Mouse (Mus musculus): ENCODE data around the gene Tmem252. TPM values are rescaled to one million over a fixed set of nuclear protein-coding genes. Genes with fewer than 3 reads are reported as not detected.

Tmem252 gene
- polyA plus RNA-seq, 1 experiment = 4.8 TPM

DNA sequence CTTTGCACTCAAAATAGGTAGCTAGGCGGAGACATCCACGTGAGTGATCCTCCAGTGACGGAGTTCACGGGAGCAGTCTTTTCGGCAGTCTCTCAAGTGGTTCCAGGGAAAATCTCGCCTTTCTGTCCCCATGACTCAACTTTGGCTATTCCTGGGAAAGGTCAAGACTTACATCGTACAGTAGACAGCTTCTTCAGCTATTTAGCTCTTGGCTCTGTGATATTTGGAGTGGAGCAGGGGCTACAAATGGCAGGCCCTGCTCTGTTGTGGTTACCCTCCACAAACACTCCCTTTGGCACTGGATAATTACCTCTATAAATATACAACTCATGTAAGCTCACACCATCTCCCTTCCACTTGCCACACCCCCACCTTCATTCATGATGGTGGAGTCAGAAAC, 2.6 kb downstream of the Tmem252 start:
- TF ChIP-seq POLR2A (IDR thresholded peaks at IDR 0.05; ENCODE audit: low read depth, low read length) (no peak), CTCF (IDR thresholded peaks at IDR 0.05; ENCODE audit: extremely low read depth, insufficient read length, insufficient replicate concordance, low read depth, low read length) (no peak)
- peaks cover 26% of the 10 kb centered on the region; the same call in 1 of the 2 replicates for H3K4me1 ChIP-seq (ENCODE audit: control insufficient read depth, insufficient read depth, insufficient read length, low read length)
- H3K27me3 ChIP-seq (ENCODE audit: control insufficient read depth, insufficient read depth, low read length) = no peaks in the 10 kb centered on the region
- H3K36me3 ChIP-seq (ENCODE audit: control insufficient read depth, insufficient read depth, low read length) = peaks cover 1% of the 10 kb centered on the region; the same call in 1 of the 2 replicates
- no peak overlapping the region for H3K27ac ChIP-seq (ENCODE audit: insufficient read depth, low read depth, low read length)
- WGBS = 79% methylated on average over 7 of the region's 7 CpGs
- H3K4me3 ChIP-seq (ENCODE audit: low read depth, low read length) = no peak overlapping the region

DNA sequence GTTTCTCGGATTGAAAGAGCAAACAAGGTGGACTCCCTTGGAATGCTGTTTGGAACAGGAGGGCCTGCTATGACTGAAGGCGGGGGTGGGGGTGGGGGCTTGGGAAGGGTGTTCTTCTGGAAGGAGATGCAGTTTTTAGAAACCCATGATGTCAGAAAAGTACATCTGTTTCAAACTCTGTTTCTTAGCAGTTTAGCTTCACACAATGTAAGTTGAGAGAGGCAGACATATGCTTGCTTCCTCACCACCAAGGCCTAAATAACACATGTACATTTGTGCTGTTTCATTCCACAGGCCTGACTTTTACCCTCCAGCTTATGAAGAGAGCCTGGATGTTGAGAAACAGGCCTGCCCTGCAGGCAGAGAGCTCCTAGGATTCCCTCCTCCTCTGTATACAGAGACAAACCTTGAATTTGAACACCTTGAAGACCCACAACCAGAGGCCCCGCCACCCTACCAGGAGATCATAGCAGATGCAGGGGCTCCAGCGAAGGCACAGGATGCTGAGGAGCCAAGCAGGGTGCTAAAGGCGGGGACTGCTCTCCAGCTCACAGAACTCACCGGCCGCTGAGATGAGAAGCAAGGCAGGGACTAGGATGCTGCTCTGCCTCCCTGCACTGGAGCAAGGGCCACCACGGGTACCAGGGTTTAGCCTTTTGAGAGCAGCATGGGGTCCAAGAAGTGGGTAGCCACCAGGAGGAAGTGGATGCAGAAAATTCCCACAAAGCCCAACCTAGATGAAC, 3.6 kb downstream of the Tmem252 start:
- Histone ChIP-seq H3K27ac (ENCODE audit: insufficient read depth, low read depth, low read length) (no peak overlapping the region), H3K4me1 (ENCODE audit: control insufficient read depth, insufficient read depth, insufficient read length, low read length) (peaks cover 30% of the 10 kb centered on the region; the same call in 1 of the 2 replicates), H3K4me3 (ENCODE audit: low read depth, low read length) (no peak overlapping the region), H3K36me3 (ENCODE audit: control insufficient read depth, insufficient read depth, low read length) (peaks cover 1% of the 10 kb centered on the region; the same call in 1 of the 2 replicates), H3K27me3 (ENCODE audit: control insufficient read depth, insufficient read depth, low read length) (no peaks in the 10 kb centered on the region)
- TF ChIP-seq POLR2A (IDR thresholded peaks at IDR 0.05; ENCODE audit: low read depth, low read length) (no peak), CTCF (IDR thresholded peaks at IDR 0.05; ENCODE audit: extremely low read depth, insufficient read length, insufficient replicate concordance, low read depth, low read length) (no peak)
- 81% methylated on average over 8 of the region's 8 CpGs for WGBS

GRCm38 (mm10) chr19:24683016-24683720, 9.4 kb downstream of the Tmem252 start:
- TF ChIP-seq POLR2A (IDR thresholded peaks at IDR 0.05; ENCODE audit: low read depth, low read length) (no peak), CTCF (IDR thresholded peaks at IDR 0.05; ENCODE audit: extremely low read depth, insufficient read length, insufficient replicate concordance, low read depth, low read length) (no peak)
- Histone ChIP-seq H3K27ac (ENCODE audit: insufficient read depth, low read depth, low read length) (peak overlapping the region; percentile 74), H3K36me3 (ENCODE audit: control insufficient read depth, insufficient read depth, low read length) (no peaks in the 10 kb centered on the region), H3K27me3 (ENCODE audit: control insufficient read depth, insufficient read depth, low read length) (no peaks in the 10 kb centered on the region), H3K4me3 (ENCODE audit: low read depth, low read length) (no peak overlapping the region), H3K4me1 (ENCODE audit: control insufficient read depth, insufficient read depth, insufficient read length, low read length) (peaks cover 27% of the 10 kb centered on the region)
- 25% methylated on average over 12 of the region's 12 CpGs for WGBS

DNA sequence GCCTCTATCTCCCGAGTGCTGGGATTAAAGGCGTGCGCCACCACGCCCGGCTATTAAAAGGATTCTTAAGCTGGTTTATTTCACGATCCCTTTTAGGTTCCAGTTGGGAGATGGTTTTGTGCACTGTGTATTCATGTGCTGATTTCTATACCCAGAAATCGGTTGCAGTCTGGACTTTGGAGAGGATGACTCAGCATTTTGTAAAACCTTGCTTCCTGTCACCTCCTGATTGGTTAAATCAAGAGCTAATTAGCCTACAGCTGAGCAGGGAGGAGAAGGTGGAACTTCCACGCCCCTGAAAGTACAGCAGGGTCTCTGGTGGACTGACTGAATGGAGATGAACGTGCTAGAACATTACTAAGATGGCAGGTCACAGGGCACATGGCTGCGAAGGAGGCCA, 12.6 kb downstream of the Tmem252 start:
- TF ChIP-seq CTCF (IDR thresholded peaks at IDR 0.05; ENCODE audit: extremely low read depth, insufficient read length, insufficient replicate concordance, low read depth, low read length) (no peak), POLR2A (IDR thresholded peaks at IDR 0.05; ENCODE audit: low read depth, low read length) (no peak)

GRCm38 (mm10) chr19:24688327-24688726, 14.5 kb downstream of the Tmem252 start:
- 86% methylated on average over 6 of the region's 6 CpGs for WGBS
- peaks cover 16% of the 10 kb centered on the region for H3K4me1 ChIP-seq (ENCODE audit: control insufficient read depth, insufficient read depth, insufficient read length, low read length)
- H3K27ac ChIP-seq (ENCODE audit: insufficient read depth, low read depth, low read length) = no peak overlapping the region
- H3K36me3 ChIP-seq (ENCODE audit: control insufficient read depth, insufficient read depth, low read length) = no peaks in the 10 kb centered on the region
- H3K4me3 ChIP-seq (ENCODE audit: low read depth, low read length) = no peak overlapping the region
- H3K27me3 ChIP-seq (ENCODE audit: control insufficient read depth, insufficient read depth, low read length) = no peaks in the 10 kb centered on the region
- TF ChIP-seq POLR2A (IDR thresholded peaks at IDR 0.05; ENCODE audit: low read depth, low read length) (no peak), CTCF (IDR thresholded peaks at IDR 0.05; ENCODE audit: extremely low read depth, insufficient read length, insufficient replicate concordance, low read depth, low read length) (no peak)

More for the DNA sequence above, 12.6 kb downstream of the Tmem252 start:
- Histone ChIP-seq H3K27ac (ENCODE audit: insufficient read depth, low read depth, low read length) (no peak overlapping the region), H3K4me3 (ENCODE audit: low read depth, low read length) (no peak overlapping the region), H3K36me3 (ENCODE audit: control insufficient read depth, insufficient read depth, low read length) (no peaks in the 10 kb centered on the region), H3K4me1 (ENCODE audit: control insufficient read depth, insufficient read depth, insufficient read length, low read length) (peaks cover 21% of the 10 kb centered on the region), H3K27me3 (ENCODE audit: control insufficient read depth, insufficient read depth, low read length) (no peaks in the 10 kb centered on the region)
- 79% methylated on average over 10 of the region's 10 CpGs for WGBS

- peaks cover 12% of the 10 kb centered on the region; the same call in 1 of the 2 replicates for H3K4me1 ChIP-seq (ENCODE audit: control insufficient read depth, insufficient read depth, insufficient read length, low read length)
- no peaks in the 10 kb centered on the region for H3K27me3 ChIP-seq (ENCODE audit: control insufficient read depth, insufficient read depth, low read length)
- TF ChIP-seq POLR2A (IDR thresholded peaks at IDR 0.05; ENCODE audit: low read depth, low read length) (no peak), CTCF (IDR thresholded peaks at IDR 0.05; ENCODE audit: extremely low read depth, insufficient read length, insufficient replicate concordance, low read depth, low read length) (no peak)
- H3K27ac ChIP-seq (ENCODE audit: insufficient read depth, low read depth, low read length) = no peak overlapping the region
- H3K36me3 ChIP-seq (ENCODE audit: control insufficient read depth, insufficient read depth, low read length) = no peaks in the 10 kb centered on the region
- H3K4me3 ChIP-seq (ENCODE audit: low read depth, low read length) = no peak overlapping the region
- 82% methylated on average over 4 of the region's 4 CpGs for WGBS
Observed at GRCm38 (mm10) chr19:24689531-24689930, 15.7 kb downstream of the Tmem252 start.

DNA sequence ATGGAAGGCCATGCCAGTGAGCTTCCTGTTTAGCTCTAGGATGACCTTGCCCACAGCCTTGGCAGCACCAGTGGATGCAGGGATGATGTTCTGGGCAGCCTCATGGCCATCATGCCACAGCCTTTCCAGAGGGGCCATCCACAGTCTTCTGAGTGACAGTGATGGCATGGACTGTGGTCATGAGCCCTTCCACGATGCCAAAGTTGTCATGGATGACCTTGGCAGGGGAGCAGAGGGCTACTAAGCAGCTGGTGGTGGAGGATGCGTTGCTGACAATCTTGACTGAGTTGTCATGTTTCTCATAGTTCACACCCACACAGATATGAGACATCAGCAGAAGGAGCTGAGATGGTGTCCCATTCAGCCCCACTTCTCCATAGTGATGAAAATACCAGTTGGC, 18.9 kb downstream of the Tmem252 start:
- Histone ChIP-seq H3K27me3 (ENCODE audit: control insufficient read depth, insufficient read depth, low read length) (no peaks in the 10 kb centered on the region), H3K4me3 (ENCODE audit: low read depth, low read length) (no peak overlapping the region), H3K36me3 (ENCODE audit: control insufficient read depth, insufficient read depth, low read length) (no peaks in the 10 kb centered on the region), H3K27ac (ENCODE audit: insufficient read depth, low read depth, low read length) (no peak overlapping the region), H3K4me1 (ENCODE audit: control insufficient read depth, insufficient read depth, insufficient read length, low read length) (peaks cover 8% of the 10 kb centered on the region; the same call in 1 of the 2 replicates)
- WGBS = 93% methylated on average over 2 of the region's 2 CpGs
- no peak for TF ChIP-seq CTCF (IDR thresholded peaks at IDR 0.05; ENCODE audit: extremely low read depth, insufficient read length, insufficient replicate concordance, low read depth, low read length)
- no peak for TF ChIP-seq POLR2A (IDR thresholded peaks at IDR 0.05; ENCODE audit: low read depth, low read length)
